Mouse (Mus musculus): ENCODE results near the gene Hirip3. TPM values are rescaled to one million over a fixed set of nuclear protein-coding genes. Genes with fewer than 3 reads are reported as not detected.

Hirip3 gene
- polyA plus RNA-seq, 1 experiment from 2014 or later: 11.5 TPM

- H3K9ac ChIP-seq (ENCODE audit: low read length): no peak overlapping the region
- no peak overlapping the region for H3K4me2 ChIP-seq (ENCODE audit: low read length)
- H3K36me3 ChIP-seq (ENCODE audit: control insufficient read depth, insufficient read depth, low read length): no peaks in the 10 kb centered on the region
- H3K4me1 ChIP-seq (ENCODE audit: control insufficient read depth in 2 of 2, insufficient read depth in 2 of 2, low read length in 2 of 2): no peaks in the 10 kb centered on the region
- H3K9me3 ChIP-seq (ENCODE audit: control insufficient read depth, low read length): no peaks in the 10 kb centered on the region
- no peaks in the 10 kb centered on the region for H3K27me3 ChIP-seq (ENCODE audit: control insufficient read depth, insufficient read depth, low read length)
- H3K4me3 ChIP-seq (ENCODE audit: control insufficient read depth in 1 of 2, insufficient read depth in 1 of 2, low read depth in 1 of 2, low read length in 2 of 2): no peak overlapping the region
- 64% methylated on average over 3 of the region's 3 CpGs for WGBS
- H3K27ac ChIP-seq (replicated peaks in 1 of 2; ENCODE audit: control insufficient read depth in 1 of 2, insufficient read depth in 1 of 2, low read depth in 2 of 2, low read length in 2 of 2): no peak overlapping the region
- ATAC-seq (ENCODE audit: insufficient number of reproducible peaks, insufficient read depth, low FRiP score, low read depth): no peak
Measured at GRCm38 (mm10) chr7:126914844-126915243, 53.1 kb downstream of the Hirip3 start.

Other genes with a start within 250 kb of the Hirip3 start
- gene Nupr1, start 231.1 kb upstream of the Hirip3 start, polyA plus RNA-seq (2014; fragmentation: Nextera tagmentation; extraction: Ambion mirVana): 7.4 and 10.9 TPM in 2 replicates
- gene Sgf29, start 212.7 kb upstream of the Hirip3 start, polyA plus RNA-seq (2014; fragmentation: Nextera tagmentation; extraction: Ambion mirVana): 22.4 and 30.2 TPM in 2 replicates
- 12.3 and 13.5 TPM in 2 replicates for gene Sult1a1, start 185.5 kb upstream of the Hirip3 start, polyA plus RNA-seq (2014; fragmentation: Nextera tagmentation; extraction: Ambion mirVana)
- gene Bola2, start 166.6 kb upstream of the Hirip3 start, polyA plus RNA-seq (2014; fragmentation: Nextera tagmentation; extraction: Ambion mirVana): 91.7 and 102 TPM in 2 replicates
- 4.6 and 5.5 TPM in 2 replicates for gene Slx1b, start 166.2 kb upstream of the Hirip3 start, polyA plus RNA-seq (2014; fragmentation: Nextera tagmentation; extraction: Ambion mirVana)
- 10.2 and 13.7 TPM in 2 replicates for gene Coro1a, start 154.2 kb upstream of the Hirip3 start, polyA plus RNA-seq (2014; fragmentation: Nextera tagmentation; extraction: Ambion mirVana)
- 51.7 and 57.3 TPM in 2 replicates for gene Mapk3, start 102.4 kb upstream of the Hirip3 start, polyA plus RNA-seq (2014; fragmentation: Nextera tagmentation; extraction: Ambion mirVana)
- 0.67 and 2.7 TPM in 2 replicates for gene Gdpd3, start 95.6 kb upstream of the Hirip3 start, polyA plus RNA-seq (2014; fragmentation: Nextera tagmentation; extraction: Ambion mirVana)
- gene Ypel3, start 85.0 kb upstream of the Hirip3 start, polyA plus RNA-seq (2014; fragmentation: Nextera tagmentation; extraction: Ambion mirVana): 102 and 121 TPM in 2 replicates
- gene Tbx6, start 80.5 kb upstream of the Hirip3 start, polyA plus RNA-seq (2014; fragmentation: Nextera tagmentation; extraction: Ambion mirVana): 0.26 TPM in 1 of 2 replicates, not detected in the other
- 132 and 146 TPM in 2 replicates for gene Ppp4c, start 69.5 kb upstream of the Hirip3 start, polyA plus RNA-seq (2014; fragmentation: Nextera tagmentation; extraction: Ambion mirVana)
- 0.81 and 1.2 TPM in 2 replicates for gene Fam57b, start 64.3 kb upstream of the Hirip3 start, polyA plus RNA-seq (2014; fragmentation: Nextera tagmentation; extraction: Ambion mirVana)
- not detected in 2 replicates for gene 4930451I11Rik, start 30.3 kb upstream of the Hirip3 start, polyA plus RNA-seq (2014; fragmentation: Nextera tagmentation; extraction: Ambion mirVana)
- 0.14 TPM in 1 of 2 replicates, not detected in the other for gene Doc2a, start 14.6 kb upstream of the Hirip3 start, polyA plus RNA-seq (2014; fragmentation: Nextera tagmentation; extraction: Ambion mirVana)
- gene Ino80e, start 405 bp downstream of the Hirip3 start, polyA plus RNA-seq (2014; fragmentation: Nextera tagmentation; extraction: Ambion mirVana): 47.9 and 51.9 TPM in 2 replicates
- gene Taok2, start 22.7 kb downstream of the Hirip3 start, polyA plus RNA-seq (2014; fragmentation: Nextera tagmentation; extraction: Ambion mirVana): 19.8 and 21.7 TPM in 2 replicates
- 21.6 and 22.7 TPM in 2 replicates for gene Tmem219, start 60.9 kb downstream of the Hirip3 start, polyA plus RNA-seq (2014; fragmentation: Nextera tagmentation; extraction: Ambion mirVana)
- 11.3 and 11.9 TPM in 2 replicates for gene Kctd13, start 66.9 kb downstream of the Hirip3 start, polyA plus RNA-seq (2014; fragmentation: Nextera tagmentation; extraction: Ambion mirVana)
- not detected in 2 replicates for gene Asphd1, start 87.6 kb downstream of the Hirip3 start, polyA plus RNA-seq (2014; fragmentation: Nextera tagmentation; extraction: Ambion mirVana)
- 0.86 and 1.4 TPM in 2 replicates for gene Sez6l2, start 88.6 kb downstream of the Hirip3 start, polyA plus RNA-seq (2014; fragmentation: Nextera tagmentation; extraction: Ambion mirVana)
- 68.5 and 74.6 TPM in 2 replicates for gene Cdipt, start 113.9 kb downstream of the Hirip3 start, polyA plus RNA-seq (2014; fragmentation: Nextera tagmentation; extraction: Ambion mirVana)
- 0.86 and 1.6 TPM in 2 replicates for gene Cdiptos, start 114.1 kb downstream of the Hirip3 start, polyA plus RNA-seq (2014; fragmentation: Nextera tagmentation; extraction: Ambion mirVana)
- 12.0 and 12.6 TPM in 2 replicates for gene Mvp, start 152.6 kb downstream of the Hirip3 start, polyA plus RNA-seq (2014; fragmentation: Nextera tagmentation; extraction: Ambion mirVana)
- gene Pagr1b, start 154.5 kb downstream of the Hirip3 start, polyA plus RNA-seq (2014; fragmentation: Nextera tagmentation; extraction: Ambion mirVana): 0.84 TPM in 1 of 2 replicates, not detected in the other
- 23.1 and 25.4 TPM in 2 replicates for gene Pagr1a, start 155.4 kb downstream of the Hirip3 start, polyA plus RNA-seq (2014; fragmentation: Nextera tagmentation; extraction: Ambion mirVana)
- 41.9 and 45.0 TPM in 2 replicates for gene Gm42742, start 159.1 kb downstream of the Hirip3 start, polyA plus RNA-seq (2014; fragmentation: Nextera tagmentation; extraction: Ambion mirVana)
- gene Prrt2, start 159.2 kb downstream of the Hirip3 start, polyA plus RNA-seq (2014; fragmentation: Nextera tagmentation; extraction: Ambion mirVana): 2.1 and 3.2 TPM in 2 replicates
- 37.6 and 44.7 TPM in 2 replicates for gene Maz, start 165.1 kb downstream of the Hirip3 start, polyA plus RNA-seq (2014; fragmentation: Nextera tagmentation; extraction: Ambion mirVana)
- gene Kif22, start 180.5 kb downstream of the Hirip3 start, polyA plus RNA-seq (2014; fragmentation: Nextera tagmentation; extraction: Ambion mirVana): 67.8 and 74.3 TPM in 2 replicates
- gene Zg16, start 225.4 kb downstream of the Hirip3 start, polyA plus RNA-seq (2014; fragmentation: Nextera tagmentation; extraction: Ambion mirVana): not detected in 2 replicates
- 0.65 and 1.2 TPM in 2 replicates for gene AI467606, start 229.4 kb downstream of the Hirip3 start, polyA plus RNA-seq (2014; fragmentation: Nextera tagmentation; extraction: Ambion mirVana)

All from heart, embryonic 14.5 days (tissue).